Mouse (Mus musculus) midbrain, embryonic 15.5 days (tissue): ENCODE measurements around the gene Nub1. TPM values are rescaled to one million over a fixed set of nuclear protein-coding genes. Genes with fewer than 3 reads are reported as not detected.

Source experiments
- ATAC-seq: fragments of 200-750 bp; cut with Nextera tagmentation; replicated peaks from 2 replicates; pipeline ENCODE4 v1.8.0; 2017; ENCODE audit warnings: moderate TSS enrichment
- H3K27ac ChIP-seq: fragments of 300-500 bp; sonication (generic); 2 replicates; pipeline ENCODE4 v1.5.1; 2015; ENCODE audit warnings: mild to moderate bottlenecking, inconsistent platforms
- H3K27me3 ChIP-seq: fragments of 300-500 bp; sonication (generic); replicated peaks from 2 replicates; pipeline ENCODE4 v1.6.1; 2015; ENCODE audit warnings: inconsistent platforms
- H3K36me3 ChIP-seq: fragments of 300-500 bp; sonication (generic); replicated peaks from 2 replicates; pipeline ENCODE4 v1.6.1; 2015; ENCODE audit warnings: inconsistent platforms
- H3K4me1 ChIP-seq: fragments of 300-500 bp; sonication (generic); 2 replicates; pipeline ENCODE4 v1.6.1; 2015; ENCODE audit warnings: inconsistent platforms
- H3K4me2 ChIP-seq: fragments of 300-500 bp; sonication (generic); 2 replicates; pipeline ENCODE4 v1.6.1; 2015; ENCODE audit warnings: inconsistent platforms, mild to moderate bottlenecking, moderate library complexity
- H3K4me3 ChIP-seq: fragments of 300-500 bp; sonication (generic); 2 replicates; pipeline ENCODE4 v1.5.1; 2015; ENCODE audit warnings: mild to moderate bottlenecking, inconsistent platforms
- H3K9ac ChIP-seq: fragments of 300-500 bp; sonication (generic); 2 replicates; pipeline ENCODE4 v1.6.1; 2015; ENCODE audit warnings: mild to moderate bottlenecking, inconsistent platforms
- H3K9me3 ChIP-seq: fragments of 300-500 bp; sonication (generic); 2 replicates; pipeline ENCODE4 v1.6.1; 2016; ENCODE audit warnings: inconsistent platforms
- WGBS: fragments of 180-500 bp; shearing (Covaris S2); methylation state at CpG from one replicate; pipeline ENCODE4 v1.1.7; 2015; ENCODE audit warnings: mixed read lengths; 5-methylcytosine and 5-hydroxymethylcytosine counted together
- polyA plus RNA-seq: library from polyadenylated mRNA; unstranded; fragments of >200 nt; fragmentation: Nextera tagmentation; extraction: Ambion mirVana; gene quantifications from 2 replicates; pipeline ENCODE4 v1.2.1, GENCODE M21; 2015

The Nub1 gene
- polyA plus RNA-seq, 1 experiment from 2014 or later: 48.7 TPM

DNA sequence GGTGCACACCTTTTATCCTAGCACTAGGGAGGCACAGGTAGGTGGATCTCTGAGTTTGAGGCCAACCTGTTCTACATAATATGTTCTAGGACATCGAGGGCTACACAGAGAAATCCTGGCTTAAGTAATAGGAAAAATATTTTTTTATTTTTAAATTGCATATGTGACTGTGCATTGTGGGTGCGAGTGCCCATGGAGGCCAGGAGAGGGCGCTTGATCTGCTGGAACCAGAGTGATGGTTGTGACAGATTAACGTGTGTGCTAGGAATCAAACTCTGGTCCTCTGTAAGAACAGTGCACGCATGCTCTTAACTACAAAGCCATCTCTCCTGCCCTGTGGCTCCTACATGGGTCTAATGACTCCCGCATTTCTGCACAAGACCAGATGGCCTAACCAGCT lies 26.3 kb downstream of the Nub1 start:
- Histone ChIP-seq H3K27ac (no peak overlapping the region), H3K4me1 (no peaks in the 10 kb centered on the region), H3K9ac (no peak overlapping the region), H3K27me3 (no peaks in the 10 kb centered on the region), H3K4me2 (no peak overlapping the region), H3K9me3 (no peaks in the 10 kb centered on the region), H3K36me3 (peaks cover 42% of the 10 kb centered on the region; the same call in 1 of the 2 replicates), H3K4me3 (no peak overlapping the region)
- ATAC-seq: no peak
- 96% methylated on average over 6 of the region's 6 CpGs for WGBS

- Histone ChIP-seq H3K4me3 (no peak overlapping the region), H3K27me3 (no peaks in the 10 kb centered on the region), H3K9ac (no peak overlapping the region), H3K9me3 (no peaks in the 10 kb centered on the region), H3K27ac (no peak overlapping the region), H3K4me1 (no peaks in the 10 kb centered on the region), H3K36me3 (peaks cover 27% of the 10 kb centered on the region; the same call in 1 of the 2 replicates), H3K4me2 (no peak overlapping the region)
- no peak; the same call in 1 of the 2 replicates for ATAC-seq
- 86% methylated on average over 2 of the region's 2 CpGs for WGBS
These were observed 27.9 kb downstream of the Nub1 start for GRCm38 (mm10) chr5:24713199-24713598.

- 86% methylated on average over 6 of the region's 6 CpGs for WGBS
- no peak overlapping the region for H3K4me3 ChIP-seq
- H3K4me2 ChIP-seq: no peak overlapping the region
- no peak for ATAC-seq
- H3K4me1 ChIP-seq: no peaks in the 10 kb centered on the region
- no peaks in the 10 kb centered on the region for H3K27me3 ChIP-seq
- no peaks in the 10 kb centered on the region for H3K9me3 ChIP-seq
- no peak overlapping the region for H3K9ac ChIP-seq
- H3K27ac ChIP-seq: no peak overlapping the region
- peaks cover 21% of the 10 kb centered on the region; the same call in 1 of the 2 replicates for H3K36me3 ChIP-seq
These were observed 28.7 kb downstream of the Nub1 start for GRCm38 (mm10) chr5:24713987-24714386.

- WGBS: 92% methylated on average over 6 of the region's 6 CpGs
- H3K4me1 ChIP-seq: no peaks in the 10 kb centered on the region
- H3K9ac ChIP-seq: no peak overlapping the region
- H3K36me3 ChIP-seq: no peaks in the 10 kb centered on the region
- H3K4me3 ChIP-seq: no peak overlapping the region
- ATAC-seq: no peak
- no peaks in the 10 kb centered on the region for H3K27me3 ChIP-seq
- no peak overlapping the region for H3K27ac ChIP-seq
- no peak overlapping the region for H3K4me2 ChIP-seq
- no peaks in the 10 kb centered on the region for H3K9me3 ChIP-seq
These were observed 32.7 kb downstream of the Nub1 start for GRCm38 (mm10) chr5:24718076-24718475.

DNA sequence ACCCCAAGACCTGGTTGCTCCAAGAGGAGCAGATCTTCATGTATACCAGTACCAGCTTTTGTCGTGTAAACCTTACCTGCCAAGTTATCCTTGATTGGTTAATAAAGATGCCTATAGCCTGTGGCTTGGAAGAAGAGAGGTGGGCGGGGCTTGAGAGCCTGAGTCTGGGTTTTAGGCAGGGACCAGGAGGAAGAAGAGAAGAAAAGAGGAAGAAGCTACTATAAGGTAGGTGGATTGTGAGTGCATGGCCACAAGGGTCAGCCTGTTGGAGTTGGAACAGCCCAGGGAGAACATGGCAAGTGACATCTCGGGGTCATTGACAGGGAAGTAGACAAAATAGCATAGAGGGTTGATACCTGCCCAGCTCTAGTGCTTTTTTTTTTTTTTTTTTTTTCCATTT lies 34.5 kb downstream of the Nub1 start:
- 94% methylated on average over 3 of the region's 3 CpGs for WGBS
- H3K4me1 ChIP-seq: 0 out of 2 replicates have a peak, but pooled peaks cover 6% of the 10 kb centered on the region
- H3K27me3 ChIP-seq: no peaks in the 10 kb centered on the region
- H3K4me2 ChIP-seq: no peak overlapping the region
- H3K9ac ChIP-seq: no peak overlapping the region
- H3K27ac ChIP-seq: no peak overlapping the region
- no peak for ATAC-seq
- H3K36me3 ChIP-seq: no peaks in the 10 kb centered on the region
- H3K4me3 ChIP-seq: no peak overlapping the region
- H3K9me3 ChIP-seq: no peaks in the 10 kb centered on the region

GRCm38 (mm10) chr5:24723527-24724269 lies 38.4 kb downstream of the Nub1 start:
- ATAC-seq: no peak
- 0 out of 2 replicates have a peak, but pooled peaks cover 6% of the 10 kb centered on the region for H3K4me1 ChIP-seq
- H3K27me3 ChIP-seq: no peaks in the 10 kb centered on the region; the same call in 1 of the 2 replicates
- H3K4me2 ChIP-seq: no peak overlapping the region
- 55% methylated on average over 11 of the region's 11 CpGs for WGBS
- H3K36me3 ChIP-seq: no peaks in the 10 kb centered on the region
- no peaks in the 10 kb centered on the region for H3K9me3 ChIP-seq
- no peak overlapping the region for H3K9ac ChIP-seq
- H3K27ac ChIP-seq: no peak overlapping the region
- H3K4me3 ChIP-seq: no peak overlapping the region

DNA sequence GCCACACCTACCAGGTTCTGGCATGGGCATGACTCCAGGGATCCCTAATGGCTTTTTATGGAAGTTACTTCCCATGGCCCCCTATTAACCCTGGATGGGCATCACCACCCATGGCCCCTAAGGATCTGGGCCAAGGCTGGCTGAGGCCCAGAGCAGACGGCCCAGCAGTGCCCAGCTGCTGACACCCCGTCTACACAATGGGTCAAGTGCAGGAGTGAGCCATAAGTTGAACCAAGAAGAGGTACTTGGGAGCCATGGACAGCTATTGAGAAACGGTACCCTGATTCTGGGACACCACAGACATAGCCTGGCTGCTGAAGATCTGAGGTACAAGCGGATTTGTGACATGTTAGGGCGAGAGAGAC lies 38.9 kb downstream of the Nub1 start:
- no peak for ATAC-seq
- Histone ChIP-seq H3K4me3 (no peak overlapping the region), H3K27ac (0 out of 2 replicates have a peak overlapping the region, but pooled peaks have one; percentile 23), H3K9ac (no peak overlapping the region), H3K4me1 (0 out of 2 replicates have a peak, but pooled peaks cover 6% of the 10 kb centered on the region), H3K4me2 (no peak overlapping the region), H3K27me3 (peaks cover 3% of the 10 kb centered on the region), H3K9me3 (no peaks in the 10 kb centered on the region), H3K36me3 (no peaks in the 10 kb centered on the region)
- 70% methylated on average over 5 of the region's 5 CpGs for WGBS

- H3K27me3 ChIP-seq: peaks cover 8% of the 10 kb centered on the region
- H3K9ac ChIP-seq: no peak overlapping the region
- 57% methylated on average over 5 of the region's 5 CpGs for WGBS
- no peaks in the 10 kb centered on the region for H3K36me3 ChIP-seq
- H3K4me1 ChIP-seq: peaks cover 9% of the 10 kb centered on the region
- ATAC-seq: peak; percentile 48; the same call in 1 of the 2 replicates
- H3K4me3 ChIP-seq: no peak overlapping the region
- H3K4me2 ChIP-seq: no peak overlapping the region
- H3K9me3 ChIP-seq: no peaks in the 10 kb centered on the region
- 0 out of 2 replicates have a peak overlapping the region, but pooled peaks have one; percentile 23 for H3K27ac ChIP-seq
These were observed 39.5 kb downstream of the Nub1 start for GRCm38 (mm10) chr5:24724805-24725204.

DNA sequence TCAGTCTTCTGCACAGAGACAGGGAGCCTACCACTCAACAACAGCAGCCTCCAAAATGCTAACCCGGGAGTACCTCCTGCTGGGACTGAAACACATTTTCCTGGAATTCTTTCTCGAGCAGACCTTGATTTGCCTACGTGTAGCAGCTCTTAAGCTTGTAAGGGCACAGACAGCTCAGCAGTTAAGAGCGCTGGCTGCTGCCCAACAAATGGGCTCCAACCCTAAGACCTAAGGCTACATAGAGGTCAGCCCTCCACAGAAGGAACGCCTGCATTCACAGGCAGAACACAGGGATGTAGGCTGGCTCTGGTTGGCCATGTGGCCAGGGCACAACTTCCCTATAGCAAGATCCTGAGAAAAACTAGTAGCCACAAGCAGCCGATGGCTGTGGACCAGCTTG lies 40.6 kb downstream of the Nub1 start:
- peaks cover 20% of the 10 kb centered on the region for H3K4me1 ChIP-seq
- H3K36me3 ChIP-seq: no peaks in the 10 kb centered on the region
- no peak overlapping the region for H3K4me2 ChIP-seq
- H3K4me3 ChIP-seq: no peak overlapping the region
- H3K9ac ChIP-seq: no peak overlapping the region
- no peaks in the 10 kb centered on the region for H3K9me3 ChIP-seq
- H3K27ac ChIP-seq: no peak overlapping the region
- 68% methylated on average over 6 of the region's 6 CpGs for WGBS
- no peak for ATAC-seq
- peaks cover 19% of the 10 kb centered on the region for H3K27me3 ChIP-seq

DNA sequence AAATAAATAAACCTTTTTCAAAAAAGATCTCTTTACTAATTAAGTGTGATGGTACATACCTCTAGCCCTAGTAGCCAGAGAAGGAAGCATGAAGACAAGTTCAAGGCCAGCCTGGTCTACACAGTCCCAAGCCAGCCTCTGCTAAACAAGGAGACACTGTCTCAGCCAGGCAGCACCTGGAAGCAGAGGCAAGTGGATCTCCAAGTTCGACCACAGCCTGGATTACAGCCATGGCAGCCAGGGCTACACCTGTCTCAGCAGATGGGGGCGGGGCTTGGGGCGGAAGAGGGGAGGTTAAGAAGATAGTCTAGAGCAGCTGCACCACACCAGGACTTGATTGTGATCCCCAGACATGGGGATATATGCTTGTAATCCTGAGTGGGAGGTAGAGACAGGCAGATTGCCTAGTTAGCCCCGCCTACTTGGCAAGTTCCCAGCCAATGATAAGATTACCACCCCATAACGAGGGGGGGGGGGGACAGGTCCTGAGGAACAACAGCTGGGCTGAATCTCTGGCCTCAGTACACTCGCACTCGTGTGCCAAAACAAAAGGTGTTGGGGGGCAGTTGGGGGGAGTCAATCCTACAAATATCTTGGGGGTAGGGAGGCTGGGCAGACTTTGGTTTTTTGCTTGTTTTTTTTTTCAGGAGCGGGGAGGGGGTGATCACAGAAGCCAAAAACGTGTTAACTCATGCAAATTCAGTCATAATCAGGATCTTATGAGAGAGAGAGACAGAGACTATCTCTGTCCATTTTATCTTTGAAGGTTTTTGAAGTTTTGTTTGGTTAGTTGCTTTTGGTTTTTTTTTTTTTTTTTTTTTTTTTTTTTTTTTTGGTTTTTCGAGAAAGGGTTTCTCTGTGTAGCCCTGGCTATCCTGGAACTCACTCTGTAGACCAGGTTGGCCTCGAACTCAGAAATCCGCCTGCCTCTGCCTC lies 41.8 kb downstream of the Nub1 start:
- no peak for ATAC-seq
- Histone ChIP-seq H3K4me2 (no peak overlapping the region), H3K9me3 (no peaks in the 10 kb centered on the region), H3K27me3 (peaks cover 31% of the 10 kb centered on the region), H3K27ac (no peak overlapping the region), H3K36me3 (no peaks in the 10 kb centered on the region), H3K4me3 (no peak overlapping the region), H3K4me1 (peaks cover 21% of the 10 kb centered on the region), H3K9ac (no peak overlapping the region)
- 69% methylated on average over 12 of the region's 12 CpGs for WGBS

DNA sequence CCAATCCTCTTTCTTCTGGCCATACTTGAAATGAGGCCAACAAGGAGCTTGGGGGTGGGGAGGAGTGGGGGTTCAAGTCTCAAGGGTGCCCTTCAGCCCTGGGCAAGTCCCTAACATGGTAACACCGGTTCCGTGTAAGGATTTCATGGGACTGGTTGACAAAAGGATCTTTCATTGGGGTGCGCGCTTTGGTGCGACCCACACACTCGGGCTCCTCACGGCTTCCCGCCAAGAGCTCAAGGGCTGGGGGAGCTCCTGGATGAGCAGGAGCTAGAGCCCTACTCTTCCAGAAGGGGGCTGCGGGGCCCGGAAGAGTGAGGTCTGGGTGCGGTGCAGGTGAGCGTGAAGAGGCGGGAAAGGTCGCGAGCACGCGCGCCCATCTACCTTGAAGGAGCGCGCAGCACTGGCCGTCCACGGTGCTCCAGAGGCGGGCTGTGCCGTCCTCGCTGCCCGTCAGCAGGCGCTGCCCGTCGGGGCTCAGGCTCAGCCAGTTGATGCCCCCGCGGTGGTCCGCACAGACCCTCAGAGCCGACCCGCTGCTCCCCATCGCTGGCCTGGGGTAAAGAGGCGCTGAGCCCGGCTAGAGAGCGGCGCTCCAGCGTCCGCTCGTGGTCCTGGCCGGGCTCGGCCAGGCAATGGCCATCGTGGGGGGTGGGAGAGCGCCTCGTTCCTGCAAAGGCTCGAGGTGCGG lies 44.6 kb downstream of the Nub1 start:
- Histone ChIP-seq H3K27ac (no peak overlapping the region), H3K36me3 (no peaks in the 10 kb centered on the region), H3K4me3 (peak overlapping the region; percentile 39), H3K4me2 (peak overlapping the region; percentile 55), H3K4me1 (peaks cover 24% of the 10 kb centered on the region), H3K9ac (peak overlapping the region; percentile 23), H3K9me3 (no peaks in the 10 kb centered on the region), H3K27me3 (peaks cover 31% of the 10 kb centered on the region)
- no peak for ATAC-seq
- WGBS: 1% methylated on average over 49 of the region's 49 CpGs

DNA sequence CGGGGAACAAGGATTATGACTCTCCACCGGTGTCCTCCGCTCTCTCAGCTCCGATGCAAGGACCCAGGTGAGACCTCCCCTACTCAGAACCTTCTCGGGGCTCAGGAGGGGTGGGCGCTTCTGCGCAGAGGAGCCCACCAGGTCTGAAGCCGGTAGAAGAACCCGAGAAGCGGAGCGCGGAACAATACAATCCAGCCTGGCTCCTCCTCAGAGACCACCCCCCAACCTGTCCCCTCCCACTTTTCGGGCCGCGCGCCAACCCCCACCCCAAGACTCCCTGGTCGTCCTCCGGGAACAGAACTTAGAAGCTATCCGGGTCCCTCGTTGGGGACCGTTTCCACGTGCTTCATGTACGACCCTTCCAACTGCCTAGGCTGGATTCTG lies 45.1 kb downstream of the Nub1 start, which contains the start of gene Wdr86:
Gene Wdr86 (minus strand): TSS at position 240 of the 384 bp plus-strand sequence.
- Histone ChIP-seq H3K9me3 (no peaks in the 10 kb centered on the region), H3K27ac (no peak within 1 kb of the TSS), H3K4me3 (peak within 1 kb of the TSS; percentile 39), H3K9ac (peak within 1 kb of the TSS; percentile 23), H3K4me1 (peaks cover 24% of the 10 kb centered on the region), H3K4me2 (peak within 1 kb of the TSS; percentile 55), H3K36me3 (no peaks in the 10 kb centered on the region), H3K27me3 (peaks cover 31% of the 10 kb centered on the region)
- no peak; the same call in 1 of the 2 replicates for ATAC-seq
- under 1% methylated on average over 23 of the region's 23 CpGs for WGBS
